ENCODE assay signal across 8 mouse cellular contexts in the genomic region with DNA sequence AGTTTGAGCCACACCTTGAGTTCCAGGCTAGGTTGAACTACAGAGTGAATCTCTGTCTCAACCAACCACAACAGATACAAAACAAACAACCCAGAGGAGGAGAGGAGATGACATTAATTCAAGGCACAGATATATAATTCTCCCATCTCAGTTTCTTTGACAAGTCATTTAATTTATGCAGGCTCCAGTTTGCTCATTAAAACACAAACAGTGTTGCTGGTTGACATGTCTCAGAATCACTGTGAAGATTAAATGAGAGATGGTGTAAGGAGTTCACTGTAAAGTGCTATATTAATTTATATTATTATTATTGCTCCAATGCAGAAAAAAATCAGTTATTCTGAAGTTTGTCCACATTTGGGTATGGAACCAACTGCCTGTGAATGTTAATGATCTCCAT.
"Had no signal": no experiment of that assay in that cellular context is flagged by ENCODE, and none has a peak within 500 bp of the region (broad histone marks: within the 10 kb centered on the region; RNA-seq: fewer than 3 reads in every experiment).

No protein-coding gene starts in this region.

- H3K36me3 ChIP-seq: midbrain, embryonic 10.5 days; midbrain, embryonic 12.5 days; neural tube, embryonic 12.5 days; stomach, embryonic 15.5 days had no signal

- DNase-seq: lung, adult 18-20 months had no signal

- H3K27me3 ChIP-seq: midbrain, embryonic 12.5 days; neural tube, embryonic 12.5 days; stomach, embryonic 15.5 days had no signal

- H3K4me2 ChIP-seq: lung, embryonic 14.5 days; midbrain, embryonic 12.5 days; neural tube, embryonic 12.5 days; stomach, embryonic 15.5 days had no signal

- H3K4me3 ChIP-seq: midbrain, embryonic 10.5 days; midbrain, embryonic 12.5 days; myocyte; neural tube, embryonic 12.5 days; stomach, embryonic 15.5 days had no signal

- H3K4me1 ChIP-seq: midbrain, embryonic 10.5 days; midbrain, embryonic 12.5 days; neural tube, embryonic 12.5 days; stomach, embryonic 15.5 days had no signal

- H3K9me3 ChIP-seq: midbrain, embryonic 10.5 days; midbrain, embryonic 12.5 days; neural tube, embryonic 12.5 days; stomach, embryonic 15.5 days had no signal

- H3K9ac ChIP-seq: lung, embryonic 14.5 days; midbrain, embryonic 12.5 days; neural tube, embryonic 12.5 days; stomach, embryonic 15.5 days had no signal

- H3K27ac ChIP-seq: midbrain, embryonic 10.5 days; midbrain, embryonic 12.5 days; neural tube, embryonic 12.5 days; stomach, embryonic 15.5 days; stomach, postnatal 0 days had no signal
